Mouse (Mus musculus): ENCODE measurements around the gene Ddit4. TPM values are rescaled to one million over a fixed set of nuclear protein-coding genes. Genes with fewer than 3 reads are reported as not detected.

Ddit4 gene
- total and polyA plus RNA-seq, 2 experiments from 2014 or later: 17.0 to 30.3 TPM

DNA sequence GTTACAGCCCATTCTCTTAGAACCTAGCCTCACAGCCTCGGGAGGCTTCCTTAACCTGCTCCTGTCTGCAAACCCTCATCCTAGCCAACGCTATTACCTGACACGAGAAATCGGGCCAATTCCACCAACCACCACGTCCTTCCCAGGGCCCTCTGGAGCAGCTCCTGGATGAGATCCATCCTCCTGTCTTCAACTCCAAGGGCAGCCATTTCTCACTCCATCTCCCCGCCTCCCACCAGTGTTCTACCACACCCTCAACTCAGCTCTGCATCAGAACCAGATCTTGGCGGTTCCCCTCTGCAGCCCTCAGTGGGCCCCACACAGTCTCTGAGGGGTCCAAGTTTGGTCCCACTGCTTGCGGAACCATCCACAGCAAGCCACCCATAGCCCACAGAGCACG, 30.2 kb upstream of the Ddit4 start:
- no peak overlapping the region for H3K4me2 ChIP-seq (ENCODE audit: low read depth, low read length)
- H3K9ac ChIP-seq (replicated peaks; ENCODE audit: low read depth, low read length): no peak overlapping the region; the same call in 1 of the 2 replicates
- whole genome bisulfite sequencing: 35% methylated on average over 9 of the region's 9 CpGs
- ATAC-seq (ENCODE audit: insufficient read depth, low read depth): peak; percentile 74
- 0 out of 2 replicates have a peak, but pooled peaks cover 10% of the 10 kb centered on the region for H3K36me3 ChIP-seq (replicated peaks; ENCODE audit: control insufficient read depth, insufficient read depth, low read length)
- H3K9me3 ChIP-seq (replicated peaks; ENCODE audit: control insufficient read depth, low read length): no peaks in the 10 kb centered on the region
- peak; percentile 80 for DNase-seq (ENCODE audit: low spot score)
- H3K27me3 ChIP-seq (ENCODE audit: control insufficient read depth, insufficient read depth, low read length): no peaks in the 10 kb centered on the region
- no peak for TF ChIP-seq CTCF (IDR thresholded peaks at IDR 0.05; ENCODE audit: low read depth)
- 0 out of 2 replicates have a peak, but pooled peaks have one; percentile 40 for TF ChIP-seq EP300 (IDR thresholded peaks at IDR 0.05; ENCODE audit: low read depth)
- H3K4me3 ChIP-seq (ENCODE audit: low read depth, low read length): no peak overlapping the region
- peak overlapping the region; percentile 84 for H3K27ac ChIP-seq (ENCODE audit: low read depth)
- peaks cover 56% of the 10 kb centered on the region for H3K4me1 ChIP-seq (ENCODE audit: control insufficient read depth, insufficient read depth)

DNA sequence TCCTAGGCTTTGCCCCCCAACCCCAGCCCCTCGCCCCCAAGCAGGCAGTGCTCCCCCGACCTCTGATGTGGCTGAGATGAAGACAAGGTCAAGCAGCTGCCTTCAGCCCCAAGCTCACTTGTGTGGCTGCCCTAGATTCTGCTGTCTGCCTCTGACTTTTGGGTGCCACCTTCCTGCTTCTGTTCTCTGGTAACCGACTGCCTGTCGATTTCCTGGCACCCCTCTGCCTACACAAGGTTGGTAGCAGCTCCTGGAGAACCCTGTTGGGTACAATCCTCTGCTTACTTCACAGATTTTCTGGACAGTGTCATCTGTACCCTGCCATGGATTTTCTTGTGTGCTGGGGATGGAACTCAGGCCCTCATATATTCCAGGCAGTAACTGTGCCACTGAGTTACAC, 29.7 kb upstream of the Ddit4 start:
- WGBS: 54% methylated on average over 4 of the region's 4 CpGs
- Histone ChIP-seq H3K9ac (replicated peaks; ENCODE audit: low read depth, low read length) (no peak overlapping the region; the same call in 1 of the 2 replicates), H3K27ac (ENCODE audit: low read depth) (peak overlapping the region; percentile 84), H3K36me3 (replicated peaks; ENCODE audit: control insufficient read depth, insufficient read depth, low read length) (0 out of 2 replicates have a peak, but pooled peaks cover 7% of the 10 kb centered on the region), H3K4me1 (ENCODE audit: control insufficient read depth, insufficient read depth) (peaks cover 57% of the 10 kb centered on the region), H3K27me3 (ENCODE audit: control insufficient read depth, insufficient read depth, low read length) (no peaks in the 10 kb centered on the region), H3K4me3 (ENCODE audit: low read depth, low read length) (no peak overlapping the region), H3K9me3 (replicated peaks; ENCODE audit: control insufficient read depth, low read length) (no peaks in the 10 kb centered on the region), H3K4me2 (ENCODE audit: low read depth, low read length) (no peak overlapping the region)
- DNase-seq (ENCODE audit: low spot score) (no peak), ATAC-seq (ENCODE audit: insufficient read depth, low read depth) (peak; percentile 3; the same call in 1 of the 2 replicates)
- TF ChIP-seq EP300 (IDR thresholded peaks at IDR 0.05; ENCODE audit: low read depth): no peak
- TF ChIP-seq CTCF (IDR thresholded peaks at IDR 0.05; ENCODE audit: low read depth): no peak

DNA sequence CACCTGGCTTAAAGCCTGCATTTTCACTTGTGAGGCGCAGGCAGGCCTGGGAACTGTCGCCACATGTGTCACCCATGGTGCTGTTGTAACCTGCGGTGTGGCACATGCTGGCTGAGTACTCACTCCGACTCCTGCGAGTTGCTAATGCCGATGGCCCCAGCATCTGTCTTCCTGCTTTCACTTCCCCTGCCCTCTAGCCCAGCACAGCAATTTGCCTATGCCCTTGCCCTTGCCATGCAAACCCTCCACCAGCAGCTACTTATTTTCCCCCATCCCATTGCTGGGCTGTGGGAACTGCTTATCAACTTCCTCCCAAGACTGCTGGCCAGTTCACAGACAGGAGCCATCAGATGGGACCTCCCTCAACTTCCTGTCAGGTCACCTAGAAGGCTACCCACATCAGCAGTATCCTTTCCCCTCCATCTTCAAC, 29.2 kb upstream of the Ddit4 start:
- WGBS: 79% methylated on average over 6 of the region's 6 CpGs
- DNase-seq (ENCODE audit: low spot score) (no peak), ATAC-seq (ENCODE audit: insufficient read depth, low read depth) (no peak)
- no peaks in the 10 kb centered on the region for H3K9me3 ChIP-seq (replicated peaks; ENCODE audit: control insufficient read depth, low read length)
- H3K4me1 ChIP-seq (ENCODE audit: control insufficient read depth, insufficient read depth): peaks cover 57% of the 10 kb centered on the region
- no peak overlapping the region for H3K9ac ChIP-seq (replicated peaks; ENCODE audit: low read depth, low read length)
- H3K36me3 ChIP-seq (replicated peaks; ENCODE audit: control insufficient read depth, insufficient read depth, low read length): 0 out of 2 replicates have a peak, but pooled peaks cover 3% of the 10 kb centered on the region
- no peak overlapping the region for H3K4me2 ChIP-seq (ENCODE audit: low read depth, low read length)
- no peak for TF ChIP-seq EP300 (IDR thresholded peaks at IDR 0.05; ENCODE audit: low read depth)
- TF ChIP-seq CTCF (IDR thresholded peaks at IDR 0.05; ENCODE audit: low read depth): no peak
- H3K4me3 ChIP-seq (ENCODE audit: low read depth, low read length): no peak overlapping the region
- H3K27ac ChIP-seq (ENCODE audit: low read depth): peak overlapping the region; percentile 84
- H3K27me3 ChIP-seq (ENCODE audit: control insufficient read depth, insufficient read depth, low read length): no peaks in the 10 kb centered on the region

DNA sequence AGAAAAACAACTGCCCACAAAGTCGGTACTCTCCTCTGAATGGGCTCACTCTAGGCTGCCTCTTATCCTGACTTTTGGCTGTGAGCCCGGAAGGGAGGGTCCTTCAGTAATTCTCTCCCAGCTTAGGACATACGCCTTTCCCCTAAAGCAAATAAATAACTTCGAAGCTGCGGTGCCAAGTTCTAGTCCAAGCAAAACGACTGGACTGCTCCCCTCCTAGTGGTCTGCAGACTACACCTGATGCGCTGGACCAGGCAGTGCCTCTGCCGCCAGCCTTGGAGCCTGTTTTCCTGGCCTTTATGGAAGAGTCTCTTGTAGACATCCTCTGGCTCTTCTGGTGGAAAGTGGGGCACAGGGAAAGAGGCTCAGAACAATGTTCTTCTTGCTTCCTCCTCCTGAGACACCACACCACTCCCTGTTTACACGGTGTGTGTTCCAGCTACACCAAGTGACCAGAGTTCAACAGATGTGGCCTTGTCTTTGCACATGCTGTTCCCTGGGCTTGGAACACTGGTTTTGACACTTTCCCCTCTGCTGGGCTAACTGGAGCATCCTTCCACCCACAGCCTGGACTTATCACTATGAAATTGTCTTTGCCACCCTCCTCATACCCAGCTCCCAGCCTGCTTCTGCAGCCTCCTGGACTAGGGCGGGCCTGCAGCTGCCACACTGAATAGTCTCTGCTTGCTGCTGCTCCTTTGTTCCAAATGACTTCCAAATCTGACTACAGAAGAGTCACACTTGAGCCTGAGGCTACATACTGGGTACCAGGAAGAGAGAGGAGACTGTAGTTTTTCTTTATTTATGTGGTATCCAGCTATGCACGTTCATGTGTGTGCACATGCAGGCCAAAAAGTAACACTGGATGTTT, 27.5 kb upstream of the Ddit4 start:
- Histone ChIP-seq H3K4me2 (ENCODE audit: low read depth, low read length) (no peak overlapping the region), H3K4me1 (ENCODE audit: control insufficient read depth, insufficient read depth) (peaks cover 71% of the 10 kb centered on the region), H3K9me3 (replicated peaks; ENCODE audit: control insufficient read depth, low read length) (no peaks in the 10 kb centered on the region), H3K27me3 (ENCODE audit: control insufficient read depth, insufficient read depth, low read length) (no peaks in the 10 kb centered on the region), H3K27ac (ENCODE audit: low read depth) (peak overlapping the region; percentile 84), H3K4me3 (ENCODE audit: low read depth, low read length) (no peak overlapping the region), H3K9ac (replicated peaks; ENCODE audit: low read depth, low read length) (peak overlapping the region; percentile 22; the same call in 1 of the 2 replicates), H3K36me3 (replicated peaks; ENCODE audit: control insufficient read depth, insufficient read depth, low read length) (no peaks in the 10 kb centered on the region)
- ATAC-seq (ENCODE audit: insufficient read depth, low read depth): peak; percentile 36
- TF ChIP-seq CTCF (IDR thresholded peaks at IDR 0.05; ENCODE audit: low read depth) (0 out of 2 replicates have a peak, but pooled peaks have one; percentile 10), EP300 (IDR thresholded peaks at IDR 0.05; ENCODE audit: low read depth) (no peak; the same call in 1 of the 2 replicates)
- DNase-seq (ENCODE audit: low spot score): peak; percentile 89
- WGBS: 26% methylated on average over 11 of the region's 11 CpGs

DNA sequence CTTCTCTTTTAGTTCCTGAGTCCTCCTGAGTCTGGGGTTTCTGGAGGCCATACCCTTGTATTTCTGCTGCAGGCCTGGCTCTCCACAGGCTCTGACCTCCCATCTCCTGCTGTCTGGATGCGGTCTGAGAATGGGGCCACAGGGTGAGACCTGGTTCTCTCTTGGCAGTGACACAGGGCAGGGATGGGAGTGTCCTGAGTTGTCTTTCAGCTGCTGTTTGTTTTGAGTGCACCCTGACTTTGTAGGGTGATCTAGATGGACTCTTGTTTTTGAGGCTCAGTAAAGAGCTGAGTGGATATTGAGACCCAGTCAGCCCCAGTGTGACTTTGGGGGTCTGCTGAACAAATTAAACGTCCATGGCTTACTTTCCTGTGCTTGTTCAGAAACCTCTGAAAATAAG, 26.8 kb upstream of the Ddit4 start:
- Histone ChIP-seq H3K4me2 (ENCODE audit: low read depth, low read length) (no peak overlapping the region), H3K27me3 (ENCODE audit: control insufficient read depth, insufficient read depth, low read length) (no peaks in the 10 kb centered on the region), H3K36me3 (replicated peaks; ENCODE audit: control insufficient read depth, insufficient read depth, low read length) (no peaks in the 10 kb centered on the region), H3K9ac (replicated peaks; ENCODE audit: low read depth, low read length) (peak overlapping the region; percentile 22; the same call in 1 of the 2 replicates), H3K4me3 (ENCODE audit: low read depth, low read length) (no peak overlapping the region), H3K4me1 (ENCODE audit: control insufficient read depth, insufficient read depth) (peaks cover 78% of the 10 kb centered on the region), H3K27ac (ENCODE audit: low read depth) (peak overlapping the region; percentile 84), H3K9me3 (replicated peaks; ENCODE audit: control insufficient read depth, low read length) (no peaks in the 10 kb centered on the region)
- ATAC-seq (ENCODE audit: insufficient read depth, low read depth) (no peak), DNase-seq (ENCODE audit: low spot score) (no peak)
- TF ChIP-seq EP300 (IDR thresholded peaks at IDR 0.05; ENCODE audit: low read depth) (no peak), CTCF (IDR thresholded peaks at IDR 0.05; ENCODE audit: low read depth) (no peak)
- WGBS: 41% methylated on average over 2 of the region's 2 CpGs
